Mouse (Mus musculus) heart, adult 18-20 months (tissue): ENCODE measurements at regions not wholly inside any gene's neighbourhood (a gene's known extent, or its start where the extent isn't known, plus 50 kb on each side); places are given as distances from the start of the nearest gene placed in this dataset.

Source experiments
- DNase-seq, 2 experiments: peaks; one replicate each; pipeline ENCODE4 v3.0.0; 2021 to 2022; ENCODE audit warnings: mixed read lengths in 1 of 2

GRCm38 (mm10) chr2:167757157-167757780 lies 67.6 kb upstream of the Tmem189 start:
- peak; percentile 74 to 83 for DNase-seq

GRCm38 (mm10) chr2:167756721-167757120 lies 67.1 kb upstream of the Tmem189 start:
- DNase-seq, result no peak

- DNase-seq, result no peak
These were observed 65.4 kb upstream of the Tmem189 start for GRCm38 (mm10) chr2:167754929-167755551.

- DNase-seq, result peak; percentile 62 to 88
These were observed 64.3 kb upstream of the Tmem189 start for GRCm38 (mm10) chr2:167753898-167754297.

- DNase-seq, result peak; percentile 79 to 80
These were observed 63.4 kb upstream of the Tmem189 start for GRCm38 (mm10) chr2:167752805-167753556.

GRCm38 (mm10) chr2:167751585-167751984 lies 62.0 kb upstream of the Tmem189 start:
- no peak for DNase-seq

GRCm38 (mm10) chr2:167748297-167748696 lies 58.7 kb upstream of the Tmem189 start:
- no peak for DNase-seq

GRCm38 (mm10) chr2:167747164-167747843 lies 57.7 kb upstream of the Tmem189 start:
- no peak for DNase-seq

GRCm38 (mm10) chr2:167746344-167746743 lies 56.7 kb upstream of the Tmem189 start:
- DNase-seq, result no peak

GRCm38 (mm10) chr2:167745409-167745808 lies 55.8 kb upstream of the Tmem189 start:
- DNase-seq, result no peak

GRCm38 (mm10) chr2:167744080-167744479 lies 54.5 kb upstream of the Tmem189 start:
- DNase-seq, result no peak

GRCm38 (mm10) chr2:167742479-167742878 lies 52.9 kb upstream of the Tmem189 start:
- DNase-seq, result no peak

- DNase-seq, result no peak
These were observed 51.0 kb upstream of the Tmem189 start for GRCm38 (mm10) chr2:167740516-167741189.
